Mouse (Mus musculus) liver, embryonic 14.5 days (tissue): Measurements from ENCODE around the gene Anks1b. TPM values are rescaled to one million over a fixed set of nuclear protein-coding genes. Genes with fewer than 3 reads are reported as not detected.

ENCODE experiments used
- ATAC-seq: fragments of 200-750 bp; cut with Nextera tagmentation; 2 replicates; pipeline ENCODE4 v1.8.0; 2017; ENCODE audit warnings: moderate number of reproducible peaks, mild to moderate bottlenecking, moderate library complexity; ENCODE audit not compliant: insufficient read depth
- DNase-seq, 3 experiments: peaks; one replicate each; pipeline ENCODE4 v3.0.0-alpha.2; 2012 to 2013; ENCODE audit warnings: low read depth in 3 of 3, low spot score in 3 of 3
- H3K27ac ChIP-seq: fragments of 300-500 bp; sonication (generic); 2 replicates; pipeline ENCODE4 v1.5.1; 2014; ENCODE audit warnings: moderate library complexity, mild to moderate bottlenecking, control low read depth, inconsistent platforms
- H3K27me3 ChIP-seq: fragments of 300-500 bp; sonication (generic); 2 replicates; pipeline ENCODE4 v1.6.1; 2014; ENCODE audit warnings: mild to moderate bottlenecking, low read length, moderate library complexity; ENCODE audit not compliant: control insufficient read depth, insufficient read depth
- H3K36me3 ChIP-seq: fragments of 300-500 bp; sonication (generic); replicated peaks from 2 replicates; pipeline ENCODE4 v1.6.1; 2014; ENCODE audit warnings: low read depth; ENCODE audit not compliant: control insufficient read depth, insufficient read depth
- H3K4me1 ChIP-seq, 2 experiments: fragments of 200-500 bp in 1 of 2; fragments of 300-500 bp in 1 of 2; sonication (generic) in 1 of 2; replicated peaks; 2 replicates each; pipeline ENCODE4 v1.6.1; 2012 to 2014; ENCODE audit warnings: antibody characterized with exemption in 1 of 2, inconsistent platforms in 1 of 2, low read length in 1 of 2; ENCODE audit not compliant: control insufficient read depth in 2 of 2, insufficient read depth in 2 of 2
- H3K4me2 ChIP-seq: fragments of 300-500 bp; sonication (generic); 2 replicates; pipeline ENCODE4 v1.6.1; 2014; ENCODE audit warnings: low read depth, mild to moderate bottlenecking, control low read depth, moderate library complexity
- H3K4me3 ChIP-seq, 2 experiments: fragments of 200-500 bp in 1 of 2; fragments of 300-500 bp in 1 of 2; sonication (generic) in 1 of 2; 2 replicates each; pipeline ENCODE4 v1.5.1; 2012 to 2014; ENCODE audit warnings: low read depth in 2 of 2, low read length in 2 of 2, mild to moderate bottlenecking in 2 of 2, control low read depth in 1 of 2, inconsistent platforms in 1 of 2, moderate library complexity in 1 of 2; ENCODE audit not compliant: insufficient read depth in 1 of 2
- H3K9ac ChIP-seq: fragments of 300-500 bp; sonication (generic); replicated peaks from 2 replicates; pipeline ENCODE4 v1.6.1; 2014; ENCODE audit warnings: mild to moderate bottlenecking, control low read depth, moderate library complexity
- H3K9me3 ChIP-seq: fragments of 300-500 bp; sonication (generic); 2 replicates; pipeline ENCODE4 v1.6.1; 2016; ENCODE audit warnings: low read length, mixed read lengths; ENCODE audit not compliant: control insufficient read depth
- CTCF ChIP-seq: IDR thresholded peaks from 2 replicates; pipeline ENCODE4 v1.5.1; 2016; ENCODE audit warnings: antibody characterized with exemption, low read depth, control low read depth
- EP300 ChIP-seq: IDR thresholded peaks from 2 replicates; pipeline ENCODE4 v1.6.1; 2016; ENCODE audit warnings: antibody characterized with exemption, low read depth
- WGBS: fragments of 180-500 bp; shearing (Covaris S2); extraction: QIAGEN DNeasy Blood & Tissue Kit; methylation state at CpG from one replicate; pipeline ENCODE4 v1.1.7; 2014; ENCODE audit not compliant: insufficient replicate concordance; 5-methylcytosine and 5-hydroxymethylcytosine counted together
- polyA plus RNA-seq, 2 experiments: library from polyadenylated mRNA; depleted of rRNA in 1 of 2; stranded (reverse) in 1 of 2; unstranded in 1 of 2; fragments of >200 nt; fragmentation: Nextera tagmentation in 1 of 2; extraction: Ambion mirVana in 1 of 2; gene quantifications; 2 replicates each; pipeline versions ENCODE4 v1.2.1 to v1.2.3; 2012 to 2014

Anks1b gene
- polyA plus RNA-seq, 2 experiments, result not detected

GRCm38 (mm10) chr10:90441656-90442055, 568.3 kb downstream of the Anks1b start:
- Histone ChIP-seq H3K4me2 (no peak overlapping the region), H3K27me3 (no peaks in the 10 kb centered on the region), H3K4me3 (no peak overlapping the region), H3K9ac (no peak overlapping the region), H3K36me3 (no peaks in the 10 kb centered on the region), H3K9me3 (no peaks in the 10 kb centered on the region), H3K27ac (no peak overlapping the region), H3K4me1 (no peaks in the 10 kb centered on the region)
- DNase-seq, result no peak
- no peak for ATAC-seq
- WGBS, result 43% methylated on average over 1 of the region's 1 CpGs
- no peak for TF ChIP-seq EP300
- TF ChIP-seq CTCF, result no peak

GRCm38 (mm10) chr10:90464906-90465305, 591.6 kb downstream of the Anks1b start:
- Histone ChIP-seq H3K27ac (no peak overlapping the region), H3K9me3 (no peaks in the 10 kb centered on the region), H3K4me3 (no peak overlapping the region), H3K27me3 (no peaks in the 10 kb centered on the region), H3K36me3 (no peaks in the 10 kb centered on the region), H3K9ac (no peak overlapping the region), H3K4me1 (no peaks in the 10 kb centered on the region), H3K4me2 (no peak overlapping the region)
- ATAC-seq (no peak), DNase-seq (no peak)
- 55% methylated on average over 2 of the region's 2 CpGs for WGBS
- TF ChIP-seq CTCF, result no peak
- TF ChIP-seq EP300, result no peak

DNA sequence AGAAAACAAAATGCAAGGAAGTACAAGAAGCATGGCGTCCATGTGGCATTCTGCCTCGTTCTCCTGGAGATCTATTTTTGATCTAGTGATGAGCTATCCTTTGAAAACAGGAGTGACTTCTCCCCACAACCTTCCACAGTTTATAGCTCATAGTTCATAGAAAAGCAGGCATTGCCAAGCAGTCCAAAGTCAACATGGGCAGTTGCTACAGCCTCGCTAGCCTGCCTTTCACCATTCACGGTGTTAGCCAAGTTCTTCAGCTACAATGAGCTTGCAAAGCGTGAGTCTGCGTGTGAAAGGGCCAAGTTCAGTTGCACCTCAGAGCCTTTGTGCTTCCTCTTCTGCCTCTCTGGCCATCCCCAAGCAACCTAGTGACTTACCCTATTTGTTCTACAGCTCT, 592.1 kb downstream of the Anks1b start:
- Histone ChIP-seq H3K9ac (no peak overlapping the region), H3K4me2 (no peak overlapping the region), H3K9me3 (no peaks in the 10 kb centered on the region), H3K4me1 (no peaks in the 10 kb centered on the region), H3K36me3 (no peaks in the 10 kb centered on the region), H3K4me3 (no peak overlapping the region), H3K27me3 (no peaks in the 10 kb centered on the region), H3K27ac (no peak overlapping the region)
- WGBS, result 66% methylated on average over 6 of the region's 6 CpGs
- no peak for TF ChIP-seq EP300
- TF ChIP-seq CTCF, result no peak
- ATAC-seq (no peak), DNase-seq (no peak)

- WGBS, result 47% methylated on average over 1 of the region's 1 CpGs
These were observed 594.2 kb downstream of the Anks1b start for GRCm38 (mm10) chr10:90467546-90467945.

DNA sequence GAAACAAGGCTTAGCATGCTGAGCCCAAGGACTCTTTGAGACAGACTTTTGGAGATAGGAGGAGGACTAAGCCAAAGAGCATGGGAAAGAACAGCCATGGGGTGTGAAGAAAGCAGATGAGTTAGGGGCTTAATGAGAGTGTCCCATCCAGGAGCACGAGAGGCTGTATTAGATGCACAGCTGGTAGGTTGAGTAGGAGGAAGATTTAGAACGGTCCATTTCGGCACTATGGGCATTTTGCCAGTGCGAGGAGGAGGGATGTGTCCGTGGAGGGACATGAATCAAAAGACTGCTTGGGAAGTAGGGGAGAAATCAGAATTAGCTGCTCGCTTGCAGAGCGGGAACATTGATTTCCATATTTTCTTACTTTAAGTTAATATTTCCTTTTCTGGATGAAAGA, 620.1 kb downstream of the Anks1b start:
- Histone ChIP-seq H3K36me3 (no peaks in the 10 kb centered on the region), H3K27me3 (no peaks in the 10 kb centered on the region), H3K9ac (no peak overlapping the region), H3K4me2 (no peak overlapping the region), H3K4me1 (no peaks in the 10 kb centered on the region), H3K4me3 (no peak overlapping the region), H3K27ac (no peak overlapping the region), H3K9me3 (no peaks in the 10 kb centered on the region)
- no peak for TF ChIP-seq CTCF
- TF ChIP-seq EP300, result no peak
- WGBS, result 70% methylated on average over 7 of the region's 7 CpGs
- DNase-seq (no peak), ATAC-seq (no peak)

More at GRCm38 (mm10) chr10:90467546-90467945, 594.2 kb downstream of the Anks1b start:
- ATAC-seq, result no peak
- Histone ChIP-seq H3K9me3 (no peaks in the 10 kb centered on the region), H3K27ac (no peak overlapping the region), H3K27me3 (no peaks in the 10 kb centered on the region), H3K4me1 (no peaks in the 10 kb centered on the region), H3K36me3 (no peaks in the 10 kb centered on the region), H3K4me2 (no peak overlapping the region), H3K9ac (no peak overlapping the region), H3K4me3 (no peak overlapping the region)
- no peak for DNase-seq
- TF ChIP-seq CTCF (no peak), EP300 (no peak)
